ENCODE assay signal across 8 mouse cellular contexts in genomic region chr13:37477342-37477741, GRCm38 (mm10).
DNase-seq lines count a peak whose midpoint lies in the region; ATAC-seq and TF ChIP-seq lines count a peak whose summit lies in the region.

No protein-coding gene starts in this region.

- WGBS in kidney, adult 2 months, result 31% methylated on average over 6 of the region's 6 CpGs
- 19% methylated on average over 6 of the region's 6 CpGs for WGBS in embryonic facial prominence, embryonic 13.5 days
- WGBS in hindbrain, postnatal 0 days, result 28% methylated on average over 6 of the region's 6 CpGs
- 26% methylated on average over 6 of the region's 6 CpGs for WGBS in midbrain, embryonic 14.5 days

- no peaks in the 10 kb centered on the region for H3K9me3 ChIP-seq in embryonic facial prominence, embryonic 13.5 days
- no peaks in the 10 kb centered on the region for H3K9me3 ChIP-seq in hindbrain, postnatal 0 days (ENCODE audit: low read length)
- no peaks in the 10 kb centered on the region for H3K9me3 ChIP-seq in midbrain, embryonic 14.5 days (ENCODE audit: control insufficient read depth, low read length)

- no peaks in the 10 kb centered on the region for H3K36me3 ChIP-seq in kidney, adult 2 months (ENCODE audit: control insufficient read depth, insufficient read depth, low read length)
- no peaks in the 10 kb centered on the region for H3K36me3 ChIP-seq in embryonic facial prominence, embryonic 13.5 days
- no peaks in the 10 kb centered on the region for H3K36me3 ChIP-seq in hindbrain, postnatal 0 days (ENCODE audit: insufficient read depth, low read length)
- no peaks in the 10 kb centered on the region for H3K36me3 ChIP-seq in midbrain, embryonic 14.5 days (ENCODE audit: control insufficient read depth, insufficient read depth, low read length)

- no peak for TF ChIP-seq POLR2A in kidney, adult 2 months (IDR thresholded peaks at IDR 0.05; ENCODE audit: low read depth, low read length)

- no peak for TF ChIP-seq CTCF in kidney, adult 2 months (conservative IDR thresholded peaks at IDR 0.05; ENCODE audit: insufficient read depth, insufficient read length, low read depth, low read length)
- no peak for TF ChIP-seq CTCF in hindbrain, postnatal 0 days (IDR thresholded peaks at IDR 0.05; ENCODE audit: low read depth)

- H3K9ac ChIP-seq in embryonic facial prominence, embryonic 13.5 days, result peak overlapping the region; percentile 52; the same call in 1 of the 2 replicates
- H3K9ac ChIP-seq in hindbrain, postnatal 0 days (replicated peaks; ENCODE audit: low read length), result no peak overlapping the region
- H3K9ac ChIP-seq in midbrain, embryonic 14.5 days (replicated peaks; ENCODE audit: low read length), result no peak overlapping the region

- H3K4me2 ChIP-seq in embryonic facial prominence, embryonic 13.5 days, result peak overlapping the region; percentile 59
- peak overlapping the region; percentile 54 for H3K4me2 ChIP-seq in hindbrain, postnatal 0 days (ENCODE audit: low read depth, low read length)
- H3K4me2 ChIP-seq in midbrain, embryonic 14.5 days (ENCODE audit: low read length), result peak overlapping the region; percentile 48

- H3K4me1 ChIP-seq in kidney, adult 2 months (ENCODE audit: control insufficient read depth, insufficient read depth, low read length), result peaks cover 10% of the 10 kb centered on the region; the same call in 1 of the 2 replicates
- peaks cover 29% of the 10 kb centered on the region for H3K4me1 ChIP-seq in embryonic facial prominence, embryonic 13.5 days
- peaks cover 11% of the 10 kb centered on the region; the same call in 1 of the 2 replicates for H3K4me1 ChIP-seq in hindbrain, postnatal 0 days (ENCODE audit: insufficient read depth, low read length)
- peaks cover 10% of the 10 kb centered on the region; the same call in 1 of the 2 replicates for H3K4me1 ChIP-seq in midbrain, embryonic 14.5 days (ENCODE audit: control insufficient read depth, insufficient read depth, low read length)

- DNase-seq in kidney, adult 2 months, result no peak
- DNase-seq in kidney, postnatal 14 days, result no peak
- no peak for DNase-seq in hindbrain, postnatal 0 days (ENCODE audit: low spot score)
- DNase-seq in midbrain, embryonic 14.5 days, result no peak
- no peak for DNase-seq in cerebellum, postnatal 36 days
- no peak for DNase-seq in thymus, postnatal 14 days
- DNase-seq in embryo, embryonic 9.5 days (ENCODE audit: extremely low spot score), result no peak

- H3K27ac ChIP-seq in kidney, adult 2 months (ENCODE audit: insufficient read depth, low read depth, low read length), result peak overlapping the region; percentile 33; the same call in 1 of the 2 replicates
- H3K27ac ChIP-seq in embryonic facial prominence, embryonic 13.5 days, result peak overlapping the region; percentile 76
- no peak overlapping the region for H3K27ac ChIP-seq in hindbrain, postnatal 0 days
- H3K27ac ChIP-seq in midbrain, embryonic 14.5 days (replicated peaks; ENCODE audit: low read depth, low read length), result no peak overlapping the region

- no peak for ATAC-seq in embryonic facial prominence, embryonic 13.5 days (ENCODE audit: insufficient number of reproducible peaks, insufficient read depth, low FRiP score, low TSS enrichment, low read depth)
- no peak for ATAC-seq in hindbrain, postnatal 0 days
- no peak for ATAC-seq in midbrain, embryonic 14.5 days (ENCODE audit: low FRiP score, low TSS enrichment)

- H3K4me3 ChIP-seq in kidney, adult 2 months (ENCODE audit: insufficient read depth, low read depth, low read length), result peak overlapping the region; percentile 51; the same call in 1 of the 2 replicates
- peak overlapping the region; percentile 33 for H3K4me3 ChIP-seq in embryonic facial prominence, embryonic 13.5 days
- no peak overlapping the region for H3K4me3 ChIP-seq in hindbrain, postnatal 0 days (ENCODE audit: low read length)
- no peak overlapping the region for H3K4me3 ChIP-seq in midbrain, embryonic 14.5 days (replicated peaks; ENCODE audit: low read depth, low read length)

- no peaks in the 10 kb centered on the region for H3K27me3 ChIP-seq in kidney, adult 2 months (replicated peaks; ENCODE audit: control insufficient read depth, insufficient read depth, low read length)
- H3K27me3 ChIP-seq in embryonic facial prominence, embryonic 13.5 days, result no peaks in the 10 kb centered on the region
- H3K27me3 ChIP-seq in hindbrain, postnatal 0 days (ENCODE audit: insufficient read depth, low read length), result no peaks in the 10 kb centered on the region
- H3K27me3 ChIP-seq in midbrain, embryonic 14.5 days (ENCODE audit: control insufficient read depth, insufficient read depth, low read length), result no peaks in the 10 kb centered on the region

Comparison
In these comparisons a context has a peak if more than half of its experiments do, and no peak if none do; other contexts are left out.
1. H3K27ac ChIP-seq: peak in kidney, adult 2 months (single experiment) and embryonic facial prominence, embryonic 13.5 days (single experiment); none in hindbrain, postnatal 0 days (single experiment) and midbrain, embryonic 14.5 days (single experiment).
2. H3K4me3 ChIP-seq: peak in kidney, adult 2 months (single experiment) and embryonic facial prominence, embryonic 13.5 days (single experiment); none in hindbrain, postnatal 0 days (single experiment) and midbrain, embryonic 14.5 days (single experiment).
3. Peak in every context shown above with its lines, with median percentiles within 50 percentile points of each other: H3K4me2 ChIP-seq.